19 mouse cellular contexts compared by ENCODE assay signal in the genomic region with DNA sequence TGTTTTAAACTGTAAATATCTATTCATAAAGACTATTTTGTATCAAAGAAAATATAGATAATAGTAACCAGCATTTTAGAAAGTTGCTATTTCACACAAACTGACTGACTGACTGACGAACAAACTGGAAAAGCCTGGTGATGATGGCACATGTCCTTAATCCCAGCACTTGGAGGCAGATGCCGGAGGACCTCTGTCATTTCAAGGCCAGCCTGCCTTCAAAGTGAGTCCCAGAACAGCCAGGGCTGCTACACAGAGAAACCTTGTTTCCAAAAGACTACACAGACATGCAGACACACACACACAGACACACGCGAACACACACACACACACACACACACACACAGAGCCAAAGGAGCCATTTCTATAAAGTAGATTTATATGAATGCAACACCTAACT.
"Had no signal": no experiment of that assay in that cellular context is flagged by ENCODE, and none has a peak within 500 bp of the region (broad histone marks: within the 10 kb centered on the region; RNA-seq: fewer than 3 reads in every experiment).

No protein-coding gene starts in this region.

- H3K9me3 ChIP-seq: liver, embryonic 15.5 days; lung, embryonic 15.5 days; megakaryocyte, embryonic 14.5 days; midbrain, embryonic 13.5 days; neural tube, embryonic 12.5 days had no signal

- H3K4me3 ChIP-seq: liver, embryonic 15.5 days; lung, embryonic 15.5 days; megakaryocyte, embryonic 14.5 days; midbrain, embryonic 13.5 days; neural tube, embryonic 12.5 days had no signal

- H3K27me3 ChIP-seq: liver, embryonic 15.5 days; lung, embryonic 15.5 days; megakaryocyte, embryonic 14.5 days; midbrain, embryonic 13.5 days; neural tube, embryonic 12.5 days had no signal

- ATAC-seq: liver, postnatal 0 days; lung, postnatal 0 days; midbrain, embryonic 13.5 days; midbrain, embryonic 16.5 days had no signal

- DNase-seq: liver, postnatal 0 days; lung, adult 2 months; lung, postnatal 14 days; lung, postnatal 36 days; right cerebral cortex, postnatal 25 days; right cerebral cortex, postnatal 4 days; spleen, adult 18-20 months; thymus, adult 18-20 months; thymus, postnatal 25 days; thymus, postnatal 4 days had no signal

- H3K9ac ChIP-seq: liver, embryonic 15.5 days; liver, postnatal 0 days; lung, embryonic 15.5 days; midbrain, embryonic 13.5 days; neural tube, embryonic 12.5 days had no signal

- H3K27ac ChIP-seq: liver, embryonic 15.5 days; lung, embryonic 15.5 days; macrophage; midbrain, embryonic 13.5 days; neural tube, embryonic 12.5 days had no signal

- H3K36me3 ChIP-seq: liver, embryonic 15.5 days; lung, embryonic 15.5 days; midbrain, embryonic 13.5 days; neural tube, embryonic 12.5 days had no signal

- H3K4me2 ChIP-seq: liver, embryonic 15.5 days; lung, embryonic 15.5 days; midbrain, embryonic 11.5 days; midbrain, embryonic 13.5 days; neural tube, embryonic 12.5 days had no signal

- H3K4me1 ChIP-seq: liver, embryonic 15.5 days; lung, embryonic 15.5 days; megakaryocyte, embryonic 14.5 days; midbrain, embryonic 13.5 days; neural tube, embryonic 12.5 days had no signal
